Comparison of ENCODE assay signal across 8 mouse cellular contexts in genomic region chr16:17271124-17271523, GRCm38 (mm10). TPM values are rescaled to one million over a fixed set of nuclear protein-coding genes. Genes with fewer than 3 reads are reported as not detected.
DNase-seq lines count a peak whose midpoint lies in the region; ATAC-seq lines count a peak whose summit lies in the region.

No protein-coding gene starts in this region.

- ATAC-seq in hindbrain, embryonic 14.5 days (ENCODE audit: low FRiP score) = no peak

- DNase-seq in gastrocnemius, postnatal 10 days = peak; percentile 37
- DNase-seq in gastrocnemius, postnatal 4 days (ENCODE audit: low spot score in 2 of 2) = no peak
- peak; percentile 58 for DNase-seq in thymus, postnatal 14 days
- DNase-seq in thymus, postnatal 0 days (ENCODE audit: low spot score) = no peak
- DNase-seq in heart, postnatal 36 days = peak; percentile 44 to 66
- peak; percentile 51 for DNase-seq in splenic B cell, adult 2 months (ENCODE audit: low read depth, low spot score)
- no peak for DNase-seq in hindbrain, embryonic 14.5 days (ENCODE audit: low spot score)
- no peak for DNase-seq in spleen, adult 12 weeks (ENCODE audit: low spot score)

- no peak overlapping the region for H3K4me2 ChIP-seq in hindbrain, embryonic 14.5 days (replicated peaks)

- H3K9ac ChIP-seq in hindbrain, embryonic 14.5 days = no peak overlapping the region

- H3K4me3 ChIP-seq in hindbrain, embryonic 14.5 days (replicated peaks; ENCODE audit: low read length) = no peak overlapping the region

- intact Hi-C loops in heart, postnatal 36 days (cut with DNase I) = loop anchor here (1.0 to 10.0 kb wide), 4 partner anchors 36 to 346 kb away; partner anchors contain the start of gene Ydjc

- no peaks in the 10 kb centered on the region for H3K4me1 ChIP-seq in hindbrain, embryonic 14.5 days (replicated peaks; ENCODE audit: control insufficient read depth, insufficient read depth, low read length)

- H3K27me3 ChIP-seq in splenic B cell, adult 2 months (ENCODE audit: control insufficient read depth, insufficient read depth, low read length, poor library complexity, severe bottlenecking) = no peaks in the 10 kb centered on the region
- H3K27me3 ChIP-seq in hindbrain, embryonic 14.5 days (ENCODE audit: control insufficient read depth, insufficient read depth, low read length) = no peaks in the 10 kb centered on the region

- H3K9me3 ChIP-seq in hindbrain, embryonic 14.5 days (ENCODE audit: control insufficient read depth, low read length) = peaks cover 5% of the 10 kb centered on the region; the same call in 1 of the 2 replicates

- no peaks in the 10 kb centered on the region for H3K36me3 ChIP-seq in splenic B cell, adult 2 months (ENCODE audit: control insufficient read depth, insufficient read depth, low read length, poor library complexity, severe bottlenecking)
- no peaks in the 10 kb centered on the region for H3K36me3 ChIP-seq in hindbrain, embryonic 14.5 days (replicated peaks; ENCODE audit: control insufficient read depth, insufficient read depth)

- WGBS in hindbrain, embryonic 14.5 days = 69% methylated on average over 4 of the region's 4 CpGs

- no peak overlapping the region for H3K27ac ChIP-seq in hindbrain, embryonic 14.5 days

RNA-seq across cellular contexts. Expression of gene Tmem191c, which starts 4.8 kb away (rescaled TPM):
- 1 to 10 TPM; 1.9 to 3.0 TPM for total RNA-seq in gastrocnemius, postnatal 10 days (2021)
- 1 to 10 TPM; 4.4 to 5.8 TPM for total RNA-seq in gastrocnemius, postnatal 4 days (2021)
- 33.3 and 50.5 TPM in 2 replicates for polyA plus RNA-seq in thymus, postnatal 0 days (2015; fragmentation: Nextera tagmentation; extraction: Ambion mirVana)
- 1 to 10 TPM; 2.1 to 2.4 TPM for total RNA-seq in heart, postnatal 36 days (2021)
- 36.6 and 45.7 TPM in 2 replicates for polyA plus RNA-seq in hindbrain, embryonic 14.5 days (2014; fragmentation: Nextera tagmentation; extraction: Ambion mirVana)

RNA-seq across cellular contexts. Expression of gene Hic2, which starts 37.8 kb away (rescaled TPM):
- 1 to 10 TPM; 1.7 to 2.1 TPM for total RNA-seq in gastrocnemius, postnatal 10 days (2021)
- 1 to 10 TPM; 2.7 to 3.9 TPM for total RNA-seq in gastrocnemius, postnatal 4 days (2021)
- polyA plus RNA-seq in thymus, postnatal 0 days (2015; fragmentation: Nextera tagmentation; extraction: Ambion mirVana) = 1.5 and 2.2 TPM in 2 replicates
- total RNA-seq in heart, postnatal 36 days (2021) = 1 to 10 TPM; 2.2 to 2.3 TPM
- polyA plus RNA-seq in hindbrain, embryonic 14.5 days (2014; fragmentation: Nextera tagmentation; extraction: Ambion mirVana) = 5.1 and 5.5 TPM in 2 replicates

Comparison
In these comparisons a context has a peak if more than half of its experiments do, and no peak if none do; other contexts are left out.
1. DNase-seq: peak in gastrocnemius, postnatal 10 days (single experiment), thymus, postnatal 14 days (single experiment), heart, postnatal 36 days (2 of 2) and splenic B cell, adult 2 months (single experiment); none in gastrocnemius, postnatal 4 days (0 of 2), thymus, postnatal 0 days (single experiment), hindbrain, embryonic 14.5 days (single experiment) and spleen, adult 12 weeks (single experiment).